Mouse (Mus musculus): Measurements from ENCODE around the gene Chid1. TPM values are rescaled to one million over a fixed set of nuclear protein-coding genes. Genes with fewer than 3 reads are reported as not detected.

The Chid1 gene
- total RNA-seq (2014; rRNA removed), result 24.2 and 30.6 TPM in 2 replicates
- 32.6 and 45.1 TPM in 2 replicates for polyA plus RNA-seq (2012; rRNA removed)

GRCm38 (mm10) chr7:141539556-141540311 lies at the start of gene Chid1:
Gene Chid1, minus strand, starts transcription at chr7:141539857.
- no peaks in the 10 kb centered on the region for H3K36me3 ChIP-seq (ENCODE audit: control insufficient read depth, insufficient read depth, low read length)
- peak; percentile 90 for DNase-seq (ENCODE audit: extremely low read depth, low read depth, low spot score)
- H3K79me2 ChIP-seq (ENCODE audit: control insufficient read depth, insufficient read depth, low read length), result peaks cover 11% of the 10 kb centered on the region; the same call in 1 of the 2 replicates
- H3K4me3 ChIP-seq (ENCODE audit: insufficient read depth, low read depth, low read length), result peak within 1 kb of the TSS; percentile 70
- no peaks in the 10 kb centered on the region for H3K27me3 ChIP-seq (ENCODE audit: control insufficient read depth, insufficient read depth, low read length)
- H3K4me1 ChIP-seq (ENCODE audit: control insufficient read depth, insufficient read depth, low read length), result peaks cover 13% of the 10 kb centered on the region
- peak within 1 kb of the TSS; percentile 76 for H3K27ac ChIP-seq (replicated peaks; ENCODE audit: insufficient read depth, low read depth, low read length)
- WGBS, result 1% methylated on average over 46 of the region's 46 CpGs
- TF ChIP-seq CTCF (IDR thresholded peaks at IDR 0.05; ENCODE audit: low read depth, low read length) (no peak), POLR2A (IDR thresholded peaks at IDR 0.05; ENCODE audit: extremely low read depth, insufficient read depth, low read length) (peak; percentile 80)
- H3K9ac ChIP-seq (ENCODE audit: low read depth, low read length), result peak within 1 kb of the TSS; percentile 87

- Histone ChIP-seq H3K79me2 (ENCODE audit: control insufficient read depth, insufficient read depth, low read length) (peaks cover 47% of the 10 kb centered on the region), H3K4me1 (ENCODE audit: control insufficient read depth, insufficient read depth, low read length) (peaks cover 21% of the 10 kb centered on the region), H3K9ac (ENCODE audit: low read depth, low read length) (no peak overlapping the region), H3K36me3 (ENCODE audit: control insufficient read depth, insufficient read depth, low read length) (peaks cover 14% of the 10 kb centered on the region), H3K4me3 (ENCODE audit: insufficient read depth, low read depth, low read length) (no peak overlapping the region), H3K27me3 (ENCODE audit: control insufficient read depth, insufficient read depth, low read length) (no peaks in the 10 kb centered on the region), H3K27ac (replicated peaks; ENCODE audit: insufficient read depth, low read depth, low read length) (no peak overlapping the region)
- TF ChIP-seq CTCF (IDR thresholded peaks at IDR 0.05; ENCODE audit: low read depth, low read length), result no peak
- TF ChIP-seq POLR2A (IDR thresholded peaks at IDR 0.05; ENCODE audit: extremely low read depth, insufficient read depth, low read length), result no peak
- DNase-seq (ENCODE audit: extremely low read depth, low read depth, low spot score), result no peak
- 67% methylated on average over 6 of the region's 6 CpGs for WGBS
These were observed 49.2 kb upstream of the Chid1 start for GRCm38 (mm10) chr7:141588890-141589289.

GRCm38 (mm10) chr7:141585881-141586280 lies 46.2 kb upstream of the Chid1 start:
- H3K79me2 ChIP-seq (ENCODE audit: control insufficient read depth, insufficient read depth, low read length), result peaks cover 55% of the 10 kb centered on the region
- H3K4me3 ChIP-seq (ENCODE audit: insufficient read depth, low read depth, low read length), result no peak overlapping the region
- H3K9ac ChIP-seq (ENCODE audit: low read depth, low read length), result no peak overlapping the region
- TF ChIP-seq POLR2A (IDR thresholded peaks at IDR 0.05; ENCODE audit: extremely low read depth, insufficient read depth, low read length) (no peak), CTCF (IDR thresholded peaks at IDR 0.05; ENCODE audit: low read depth, low read length) (no peak)
- no peak overlapping the region for H3K27ac ChIP-seq (replicated peaks; ENCODE audit: insufficient read depth, low read depth, low read length)
- 92% methylated on average over 1 of the region's 1 CpGs for WGBS
- H3K36me3 ChIP-seq (ENCODE audit: control insufficient read depth, insufficient read depth, low read length), result peaks cover 12% of the 10 kb centered on the region
- H3K4me1 ChIP-seq (ENCODE audit: control insufficient read depth, insufficient read depth, low read length), result peaks cover 24% of the 10 kb centered on the region
- no peaks in the 10 kb centered on the region for H3K27me3 ChIP-seq (ENCODE audit: control insufficient read depth, insufficient read depth, low read length)
- no peak for DNase-seq (ENCODE audit: extremely low read depth, low read depth, low spot score)

GRCm38 (mm10) chr7:141585288-141585687 lies 45.6 kb upstream of the Chid1 start:
- H3K9ac ChIP-seq (ENCODE audit: low read depth, low read length), result no peak overlapping the region

GRCm38 (mm10) chr7:141584048-141584841 lies 44.6 kb upstream of the Chid1 start:
- Histone ChIP-seq H3K27me3 (ENCODE audit: control insufficient read depth, insufficient read depth, low read length) (no peaks in the 10 kb centered on the region), H3K36me3 (ENCODE audit: control insufficient read depth, insufficient read depth, low read length) (peaks cover 5% of the 10 kb centered on the region; the same call in 1 of the 2 replicates), H3K9ac (ENCODE audit: low read depth, low read length) (no peak overlapping the region), H3K4me1 (ENCODE audit: control insufficient read depth, insufficient read depth, low read length) (peaks cover 34% of the 10 kb centered on the region), H3K79me2 (ENCODE audit: control insufficient read depth, insufficient read depth, low read length) (peaks cover 50% of the 10 kb centered on the region), H3K27ac (replicated peaks; ENCODE audit: insufficient read depth, low read depth, low read length) (peak overlapping the region; percentile 51), H3K4me3 (ENCODE audit: insufficient read depth, low read depth, low read length) (no peak overlapping the region)
- 84% methylated on average over 4 of the region's 5 CpGs for WGBS
- peak; percentile 80 for DNase-seq (ENCODE audit: extremely low read depth, low read depth, low spot score)
- TF ChIP-seq POLR2A (IDR thresholded peaks at IDR 0.05; ENCODE audit: extremely low read depth, insufficient read depth, low read length) (no peak), CTCF (IDR thresholded peaks at IDR 0.05; ENCODE audit: low read depth, low read length) (peak; percentile 22; the same call in 1 of the 2 replicates)

More at GRCm38 (mm10) chr7:141585288-141585687, 45.6 kb upstream of the Chid1 start:
- H3K79me2 ChIP-seq (ENCODE audit: control insufficient read depth, insufficient read depth, low read length), result peaks cover 50% of the 10 kb centered on the region
- H3K27ac ChIP-seq (replicated peaks; ENCODE audit: insufficient read depth, low read depth, low read length), result no peak overlapping the region
- H3K27me3 ChIP-seq (ENCODE audit: control insufficient read depth, insufficient read depth, low read length), result no peaks in the 10 kb centered on the region
- H3K4me3 ChIP-seq (ENCODE audit: insufficient read depth, low read depth, low read length), result no peak overlapping the region
- WGBS, result 85% methylated on average over 4 of the region's 4 CpGs
- DNase-seq (ENCODE audit: extremely low read depth, low read depth, low spot score), result no peak
- H3K36me3 ChIP-seq (ENCODE audit: control insufficient read depth, insufficient read depth, low read length), result peaks cover 8% of the 10 kb centered on the region; the same call in 1 of the 2 replicates
- no peak for TF ChIP-seq POLR2A (IDR thresholded peaks at IDR 0.05; ENCODE audit: extremely low read depth, insufficient read depth, low read length)
- no peak for TF ChIP-seq CTCF (IDR thresholded peaks at IDR 0.05; ENCODE audit: low read depth, low read length)
- peaks cover 29% of the 10 kb centered on the region for H3K4me1 ChIP-seq (ENCODE audit: control insufficient read depth, insufficient read depth, low read length)
